Mouse (Mus musculus) central nervous system, embryonic 11.5 days (tissue): Measurements from ENCODE around the gene Ung. TPM values are rescaled to one million over a fixed set of nuclear protein-coding genes. Genes with fewer than 3 reads are reported as not detected.

ENCODE experiments used
- polyA plus RNA-seq: library from polyadenylated mRNA; depleted of rRNA; stranded (reverse); fragments of >200 nt; gene quantifications from 2 replicates; pipeline ENCODE4 v1.2.3, GENCODE M21; 2012; rRNA removed

Ung gene
- 29.0 and 34.1 TPM in 2 replicates for polyA plus RNA-seq

GRCm38 (mm10) chr5:114130211-114130605, at the start of gene Ung:
Ung (plus strand) TSS chr5:114130386.

GRCm38 (mm10) chr5:114091057-114091807, 39.0 kb upstream of the Ung start, which contains the start of gene Svop:
Svop (minus strand) TSS chr5:114091570.

DNA sequence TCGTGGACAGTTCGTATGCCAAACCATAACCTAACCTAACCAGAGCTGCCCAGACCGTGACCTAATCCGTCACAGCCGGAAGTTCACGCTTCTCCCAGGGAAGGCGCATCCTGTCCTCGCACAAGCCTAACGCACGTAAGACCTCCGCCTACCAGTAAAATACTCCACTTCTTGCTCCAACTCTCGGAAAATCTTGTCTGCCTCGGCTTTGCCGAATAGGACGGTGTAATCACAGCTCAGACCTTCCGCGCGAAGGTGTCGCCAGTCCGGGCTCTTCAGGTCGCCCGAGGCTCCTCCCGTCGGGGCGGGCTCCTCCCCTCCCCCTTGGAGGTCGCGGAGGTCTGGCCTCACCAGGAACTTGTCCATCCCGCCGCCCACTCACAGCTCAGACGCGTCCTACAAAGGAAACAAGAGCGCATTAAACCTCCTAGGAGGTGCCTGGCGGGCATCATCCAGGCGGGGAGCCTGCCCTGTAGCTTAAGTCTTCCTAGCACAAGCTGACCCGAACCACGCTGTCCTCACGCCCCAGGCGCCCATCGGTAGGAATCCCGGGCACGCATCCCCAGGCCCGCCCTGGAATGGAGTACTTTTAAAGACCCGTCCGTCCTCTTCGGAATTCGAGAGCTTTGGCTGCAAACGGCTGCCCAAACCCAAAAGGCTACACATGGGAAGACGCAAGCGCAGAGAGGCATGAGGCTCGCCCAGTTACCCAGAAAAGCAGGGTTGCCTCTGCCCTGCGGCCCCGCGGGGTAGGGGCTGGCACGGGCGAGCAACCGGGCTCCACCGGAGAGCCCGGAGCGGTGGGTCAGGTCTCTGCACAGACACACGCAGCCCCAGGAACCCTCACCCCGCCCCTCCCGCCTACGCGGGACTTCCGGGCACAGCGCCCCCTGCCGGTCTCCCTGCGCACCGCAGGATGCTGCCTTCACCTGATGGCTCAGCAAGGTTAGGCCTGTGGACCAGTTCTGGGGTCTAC, 2.5 kb upstream of the Ung start, which contains the start of gene Alkbh2:
Gene Alkbh2, minus strand, starts transcription at position 845 of the 976 bp plus-strand sequence.

GRCm38 (mm10) chr5:114146028-114146888, 16.1 kb downstream of the Ung start, which contains the start of gene Acacb:
Acacb (plus strand) TSS chr5:114146535.

Other genes with a start within 250 kb of the Ung start
- 134 and 165 TPM in 2 replicates for gene Coro1c, start 221.6 kb upstream of the Ung start, polyA plus RNA-seq
- 13.4 and 17.3 TPM in 2 replicates for gene Ssh1, start 136.5 kb upstream of the Ung start, polyA plus RNA-seq
- gene Dao, start 126.7 kb upstream of the Ung start, polyA plus RNA-seq, result 0.07 TPM in 1 of 2 replicates, not detected in the other
- 21.5 and 25.4 TPM in 2 replicates for gene Usp30, start 64.9 kb upstream of the Ung start, polyA plus RNA-seq
- gene Svop, start 38.8 kb upstream of the Ung start, polyA plus RNA-seq, result 12.4 and 16.1 TPM in 2 replicates
- 13.1 and 20.6 TPM in 2 replicates for gene Alkbh2, start 2.2 kb upstream of the Ung start, polyA plus RNA-seq
- 2.7 and 3.7 TPM in 2 replicates for gene Acacb, start 16.1 kb downstream of the Ung start, polyA plus RNA-seq
- 5.2 and 7.5 TPM in 2 replicates for gene Foxn4, start 143.4 kb downstream of the Ung start, polyA plus RNA-seq
- gene Myo1h, start 158.8 kb downstream of the Ung start, polyA plus RNA-seq, result 0.90 and 1.3 TPM in 2 replicates